Mouse (Mus musculus) layer of hippocampus, adult 18-20 months (tissue): ENCODE results near the gene Sdr9c7. TPM values are rescaled to one million over a fixed set of nuclear protein-coding genes. Genes with fewer than 3 reads are reported as not detected.
"Not testable (repeated sequence)": the region's sequence is repeated elsewhere in the genome, so short reads cannot be mapped to it uniquely, and the experiment has no call there.

Experiments used
- DNase-seq, 2 experiments: peaks; one replicate each; pipeline ENCODE4 v3.0.0; 2022; ENCODE audit warnings: low spot score in 2 of 2
- long read RNA-seq: library from polyadenylated mRNA; stranded (forward); transcript quantifications from one replicate; pipeline ENCODE4 v2.0.0, GENCODE M21; 2021
- total RNA-seq, 2 experiments: library from RNA; stranded (reverse); gene quantifications; 2 replicates each; pipeline ENCODE4 v1.2.3; 2021

Sdr9c7 gene
- total RNA-seq, result not detected
- long read RNA-seq, result 0 reads

DNA sequence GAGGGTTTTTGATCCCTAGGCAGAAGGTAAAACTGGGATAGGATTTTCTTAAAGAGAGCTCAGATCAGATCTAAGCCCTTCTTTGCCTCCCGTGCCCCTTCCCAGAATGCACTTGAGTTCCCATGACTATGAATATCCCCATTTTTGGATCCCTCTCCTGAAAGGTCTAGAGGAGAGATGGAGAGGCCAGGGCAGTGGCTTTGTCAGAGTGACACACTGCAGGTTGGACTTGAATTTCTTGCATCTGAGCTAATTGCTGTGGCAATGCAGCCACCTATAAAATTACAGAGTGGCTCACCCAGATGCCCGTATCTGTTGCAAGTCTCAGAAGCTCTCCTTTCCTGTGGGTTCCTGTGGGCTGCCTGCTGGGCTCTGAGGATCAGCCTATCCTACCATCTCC is at the start of gene Sdr9c7:
TSS of gene Sdr9c7 (plus strand) at position 301 of the 400 bp plus-strand sequence.
- no peak for DNase-seq

DNA sequence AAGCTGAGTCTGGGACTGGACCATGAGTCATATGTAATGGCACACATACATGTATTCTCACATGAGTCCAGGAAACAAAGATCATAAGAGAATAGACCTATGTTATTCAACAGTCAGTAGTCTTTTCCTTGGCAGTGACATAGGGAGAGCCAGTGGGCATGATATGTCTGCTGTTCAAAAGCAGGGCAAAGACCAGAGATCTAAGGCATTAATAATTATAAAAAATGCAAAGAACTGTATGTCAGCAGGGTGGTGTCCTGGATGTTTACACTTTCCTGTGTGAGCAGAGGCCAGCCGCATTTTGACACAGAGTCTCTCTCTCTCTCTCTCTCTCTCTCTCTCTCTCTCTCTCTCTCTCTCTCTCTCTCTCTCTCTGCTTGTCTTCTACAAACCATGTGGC is 48.7 kb upstream of the Sdr9c7 start, which contains the start of gene Rdh19:
TSS of gene Rdh19 (plus strand) at position 301 of the 400 bp plus-strand sequence.
- DNase-seq, result no peak

- peak; percentile 13 to 55 for DNase-seq
Observed at GRCm38 (mm10) chr10:127856376-127856775, 41.9 kb upstream of the Sdr9c7 start.

- DNase-seq, result no peak
Observed at GRCm38 (mm10) chr10:127864931-127865330, 33.4 kb upstream of the Sdr9c7 start.

- DNase-seq, result peak in 1 of 2 experiments; percentile 3
Observed at GRCm38 (mm10) chr10:127866232-127866631, 32.1 kb upstream of the Sdr9c7 start, which contains the start of gene Rdh16f2. Rdh16f2 (plus strand) TSS chr10:127866474.

DNA sequence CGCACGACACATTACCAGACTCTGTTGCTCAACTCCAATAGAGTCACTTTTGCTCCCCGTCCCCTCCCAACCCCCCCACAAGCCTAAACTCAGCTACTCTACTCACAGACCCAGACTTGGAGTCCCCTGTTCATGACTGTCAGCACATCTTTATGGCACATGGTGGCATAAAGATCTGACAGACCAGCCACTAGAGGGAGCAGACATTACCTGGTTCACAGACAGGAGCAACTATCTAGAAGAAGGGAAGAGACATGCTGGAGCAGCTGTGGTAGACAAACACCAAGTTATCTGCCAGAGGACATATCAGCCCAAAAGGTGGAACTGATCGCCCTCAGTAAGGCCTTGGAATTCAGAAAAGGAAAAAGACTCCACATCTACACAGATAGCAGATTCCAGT is 25.8 kb upstream of the Sdr9c7 start:
- DNase-seq, result peak in 1 of 2 experiments; percentile 36

GRCm38 (mm10) chr10:127877681-127878080 is 20.6 kb upstream of the Sdr9c7 start:
- no peak for DNase-seq

- no peak for DNase-seq
Observed at GRCm38 (mm10) chr10:127878262-127879057, 19.9 kb upstream of the Sdr9c7 start.

GRCm38 (mm10) chr10:127879155-127879688 is 19.1 kb upstream of the Sdr9c7 start:
- peak in 1 of 2 experiments; percentile 10 for DNase-seq

- DNase-seq, result no peak
Observed at GRCm38 (mm10) chr10:127881041-127881440, 17.3 kb upstream of the Sdr9c7 start.

DNA sequence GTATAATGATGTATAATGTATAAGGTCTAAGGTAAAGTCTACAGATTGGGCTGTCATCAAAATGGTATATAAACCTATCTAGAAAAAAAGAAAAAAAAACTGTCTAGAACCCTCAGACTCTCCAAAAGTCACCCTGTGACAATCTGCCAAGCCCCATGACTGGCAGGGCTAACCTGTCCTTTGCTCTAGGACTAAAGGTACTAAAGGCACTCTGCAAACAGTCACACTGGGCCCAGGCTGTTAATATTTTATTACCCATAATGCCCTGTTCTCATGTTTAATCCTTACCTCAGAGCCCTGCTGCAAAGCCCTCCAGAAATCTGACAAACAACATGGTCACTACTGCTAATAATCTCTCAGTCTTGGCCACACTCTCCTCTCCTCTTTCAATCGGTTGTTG is 11.8 kb upstream of the Sdr9c7 start:
- DNase-seq, result no peak

- no peak for DNase-seq
Observed at GRCm38 (mm10) chr10:127886971-127887370, 11.3 kb upstream of the Sdr9c7 start.

DNA sequence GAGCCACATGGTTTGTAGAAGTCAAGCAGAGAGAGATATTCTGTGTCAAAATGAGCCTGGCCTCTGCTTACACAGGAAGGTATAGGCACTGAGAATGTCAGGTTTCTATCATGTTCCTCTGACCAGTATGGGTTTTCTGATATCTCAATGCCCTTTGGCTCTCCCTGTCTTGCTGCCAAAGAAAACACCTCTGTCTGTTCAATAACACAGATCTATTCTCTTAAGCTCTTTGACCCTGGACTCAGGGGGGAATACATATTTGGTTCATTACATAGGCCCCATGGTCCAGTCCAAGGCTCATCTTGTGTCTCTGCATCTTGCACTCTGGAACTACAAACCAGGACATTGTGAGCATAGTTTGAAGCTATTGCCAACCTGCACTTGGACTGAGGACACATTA is 9.7 kb upstream of the Sdr9c7 start, which contains the start of gene Rdh7:
TSS of gene Rdh7 (minus strand) at position 213 of the 400 bp plus-strand sequence.
- DNase-seq, result no peak

DNA sequence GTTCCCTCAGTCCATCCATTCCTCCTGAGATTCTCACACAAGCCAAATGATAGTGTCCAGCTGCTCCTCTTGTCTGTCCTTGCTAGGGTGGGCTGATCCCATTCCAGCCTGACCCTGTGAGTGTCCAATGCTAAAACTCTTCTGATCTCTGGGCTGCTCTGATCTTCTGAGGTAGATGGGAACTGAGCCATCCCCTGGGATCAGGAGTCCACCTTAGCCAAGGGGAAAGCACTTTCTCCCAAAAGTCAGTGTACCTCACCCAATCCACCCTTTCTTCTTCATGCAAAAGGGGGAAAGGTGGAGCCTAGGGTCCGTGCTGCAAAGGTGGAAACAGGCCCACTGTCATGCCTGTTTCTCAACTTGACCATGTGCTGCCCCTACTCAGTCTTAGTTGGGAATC is 6.8 kb upstream of the Sdr9c7 start:
- DNase-seq, result no peak

DNA sequence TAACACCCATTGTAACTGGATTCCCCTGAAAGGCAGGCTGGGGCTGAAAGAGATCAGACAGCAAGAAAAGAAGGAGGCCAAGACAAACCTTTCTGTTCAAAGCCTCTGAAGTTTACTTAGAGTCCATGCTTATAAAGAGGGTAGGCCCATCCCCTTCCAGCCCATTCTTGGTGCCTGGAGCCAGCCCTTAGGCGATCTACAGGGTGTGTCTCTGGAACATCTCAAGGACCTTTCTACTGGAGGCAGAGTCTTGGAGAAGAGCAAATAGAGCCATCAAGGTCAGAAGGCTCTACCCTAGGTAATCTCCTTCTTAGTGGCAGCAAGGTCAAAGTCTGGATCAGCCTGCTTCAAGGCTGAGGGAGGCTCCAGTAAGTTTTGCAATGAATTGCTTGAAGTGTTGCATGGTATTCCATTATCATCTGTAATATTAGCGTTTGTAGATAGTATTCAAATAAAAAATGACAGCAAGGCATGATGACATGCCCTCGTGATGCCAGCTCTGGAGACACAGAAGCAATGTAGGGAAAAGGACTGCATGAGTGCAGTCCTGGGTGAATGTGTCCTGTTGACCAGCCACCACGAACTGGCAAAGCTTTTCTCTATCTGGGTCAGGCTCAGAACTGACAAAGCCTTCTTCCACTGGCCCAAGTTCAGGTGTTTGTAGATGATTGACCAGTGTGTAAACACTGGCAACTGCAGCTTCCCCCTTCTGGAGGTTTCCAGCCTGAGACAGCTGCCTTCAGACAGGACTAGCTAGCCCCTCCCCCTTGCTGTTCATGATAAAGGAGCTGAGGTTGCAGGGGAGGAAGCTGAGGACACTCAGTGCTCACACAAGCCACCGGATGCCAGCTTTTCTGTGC is 4.9 kb upstream of the Sdr9c7 start:
- DNase-seq, result not testable (repeated sequence)

DNA sequence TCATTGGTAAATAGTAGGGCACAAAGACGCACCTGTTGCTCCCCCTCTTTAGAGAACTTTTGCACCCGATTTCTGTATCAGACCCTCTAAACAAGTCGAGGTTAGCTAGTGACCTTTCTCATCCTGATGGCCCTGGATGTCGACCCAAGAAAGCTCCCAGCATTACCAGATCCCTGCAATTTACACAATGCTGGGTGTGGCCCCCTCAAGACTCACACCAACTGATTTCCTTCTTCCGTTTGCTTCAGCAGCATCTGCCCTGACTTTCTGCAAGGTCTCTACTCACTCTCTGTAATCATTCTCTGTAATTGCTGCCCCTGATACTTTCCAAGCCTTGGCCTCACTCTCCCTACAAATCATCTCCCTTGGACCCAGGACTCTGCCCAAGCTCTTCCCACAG is 1.6 kb upstream of the Sdr9c7 start:
- no peak for DNase-seq

DNA sequence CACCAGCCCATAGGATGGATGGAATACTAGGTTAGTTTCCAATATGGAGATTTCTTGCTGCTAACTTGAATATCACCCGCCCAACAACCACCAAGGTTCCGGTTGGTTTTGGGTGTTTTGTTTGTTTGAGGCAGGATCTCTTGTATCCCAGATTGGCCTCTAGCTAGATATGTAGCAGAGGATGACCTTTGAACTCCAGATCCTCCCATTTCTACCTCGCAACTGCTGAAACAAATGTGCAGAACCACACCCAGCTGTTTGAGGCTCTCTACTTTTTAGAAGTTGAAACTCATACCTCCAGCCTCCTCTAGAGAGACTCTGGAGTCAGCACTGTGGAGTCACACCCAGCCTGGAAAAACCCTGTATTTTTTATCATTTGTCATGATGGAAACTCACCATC is 812 bp upstream of the Sdr9c7 start:
- no peak for DNase-seq

- no peak for DNase-seq
Observed at GRCm38 (mm10) chr10:127899783-127900182, 1.5 kb downstream of the Sdr9c7 start.

DNA sequence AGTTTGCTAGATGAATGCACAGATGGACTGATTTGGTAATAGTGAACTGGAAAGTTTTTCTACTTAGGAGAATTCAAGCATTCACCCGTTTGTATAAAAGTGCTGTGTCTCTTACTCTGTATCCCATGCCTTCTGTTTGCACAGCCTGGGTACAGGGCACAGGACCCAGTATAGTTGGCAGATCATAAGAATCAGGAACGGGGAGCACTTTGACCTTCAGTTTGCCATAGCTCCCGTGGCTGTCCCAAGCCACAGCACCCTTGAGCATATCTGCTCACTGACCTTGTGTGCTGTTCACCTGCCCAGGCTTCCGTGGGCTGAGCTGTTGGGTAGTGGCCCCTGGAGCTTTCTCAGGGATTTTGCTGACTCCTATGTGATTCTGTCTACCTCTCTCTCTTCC is 3.4 kb downstream of the Sdr9c7 start:
- no peak for DNase-seq

- peak in 1 of 2 experiments; percentile 5 for DNase-seq
Observed at GRCm38 (mm10) chr10:127903116-127903515, 4.8 kb downstream of the Sdr9c7 start.

- DNase-seq, result peak in 1 of 2 experiments; percentile 11
Observed at GRCm38 (mm10) chr10:127904718-127905446, 6.6 kb downstream of the Sdr9c7 start.
